Mouse (Mus musculus): Measurements from ENCODE around the gene Otud4. TPM values are rescaled to one million over a fixed set of nuclear protein-coding genes. Genes with fewer than 3 reads are reported as not detected.
A peak's percentile ranks its signal among the peaks of the same experiment; 100 is the strongest.
"Not testable (repeated sequence)": the region's sequence is repeated elsewhere in the genome, so short reads cannot be mapped to it uniquely, and the experiment has no call there.

Otud4 gene
- polyA plus RNA-seq, 1 experiment from 2014 or later = 8.0 TPM

DNA sequence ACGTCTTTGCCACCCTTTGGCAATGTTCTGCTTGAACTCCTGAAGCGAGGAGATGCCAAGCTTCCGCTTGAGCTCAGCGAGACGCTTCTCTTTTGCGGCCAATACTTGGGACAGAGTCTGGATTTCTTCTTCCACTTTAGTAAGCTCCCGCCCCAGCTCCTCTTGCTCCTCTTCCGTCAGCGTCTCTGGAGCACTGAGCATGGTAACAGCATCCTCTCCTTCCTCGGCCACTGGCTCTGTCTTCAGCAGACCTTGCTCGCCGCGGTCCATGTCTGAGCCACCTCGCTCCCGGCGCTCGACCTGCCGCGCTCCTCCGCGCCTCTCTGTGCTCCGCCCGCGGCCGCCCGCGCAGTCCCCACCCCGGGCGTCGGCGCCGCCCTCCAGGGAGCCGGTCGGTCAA is 41.1 kb downstream of the Otud4 start:
- Histone ChIP-seq H3K36me3 (ENCODE audit: insufficient read depth, low read length) (peaks cover 13% of the 10 kb centered on the region; the same call in 1 of the 2 replicates), H3K27me3 (replicated peaks; ENCODE audit: insufficient read depth, low read length) (no peaks in the 10 kb centered on the region), H3K4me3 (ENCODE audit: low read depth, low read length) (peak overlapping the region; percentile 45), H3K4me1 (ENCODE audit: insufficient read depth, low read depth, low read length) (no peaks in the 10 kb centered on the region), H3K9ac (replicated peaks; ENCODE audit: low read depth) (no peak overlapping the region), H3K4me2 (replicated peaks; ENCODE audit: low read depth, low read length) (peak overlapping the region; percentile 65), H3K27ac (ENCODE audit: low read length) (no peak overlapping the region), H3K9me3 (ENCODE audit: low read length) (no peaks in the 10 kb centered on the region)
- no peak for TF ChIP-seq CTCF (IDR thresholded peaks at IDR 0.05)
- peak; percentile 8 for DNase-seq (ENCODE audit: low spot score)
- WGBS = 3% methylated on average over 34 of the region's 34 CpGs
- peak; percentile 64 for ATAC-seq

DNA sequence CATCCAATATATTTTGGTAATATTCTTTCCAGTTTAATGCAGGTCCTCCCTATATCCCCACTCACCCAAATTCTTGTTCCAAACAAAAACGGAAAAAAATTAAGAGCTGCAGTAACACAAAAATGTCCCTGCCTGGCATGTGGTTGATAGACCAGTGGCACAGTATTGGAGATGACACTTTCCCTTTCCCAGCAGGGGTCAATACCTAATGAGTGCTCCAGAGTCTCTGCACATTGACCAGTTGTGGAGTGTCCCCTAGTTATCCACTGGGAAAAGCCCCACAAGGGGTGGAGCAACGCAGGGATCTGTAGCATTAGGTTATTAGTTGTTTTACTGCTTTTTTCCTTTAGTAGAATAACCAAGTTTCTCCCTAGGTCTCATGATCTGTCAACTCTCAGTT is 41.5 kb downstream of the Otud4 start:
- TF ChIP-seq EP300 (IDR thresholded peaks at IDR 0.05) (no peak), CTCF (IDR thresholded peaks at IDR 0.05) (no peak)
- 29% methylated on average over 2 of the region's 2 CpGs for WGBS
- peak overlapping the region; percentile 65 for H3K4me2 ChIP-seq (replicated peaks; ENCODE audit: low read depth, low read length)
- peak overlapping the region; percentile 45 for H3K4me3 ChIP-seq (ENCODE audit: low read depth, low read length)
- H3K27me3 ChIP-seq (replicated peaks; ENCODE audit: insufficient read depth, low read length) = no peaks in the 10 kb centered on the region
- H3K9ac ChIP-seq (replicated peaks; ENCODE audit: low read depth) = no peak overlapping the region
- no peaks in the 10 kb centered on the region for H3K9me3 ChIP-seq (ENCODE audit: low read length)
- H3K4me1 ChIP-seq (ENCODE audit: insufficient read depth, low read depth, low read length) = no peaks in the 10 kb centered on the region
- no peak for DNase-seq (ENCODE audit: low spot score)
- no peak overlapping the region for H3K27ac ChIP-seq (ENCODE audit: low read length)
- ATAC-seq = no peak
- H3K36me3 ChIP-seq (ENCODE audit: insufficient read depth, low read length) = peaks cover 16% of the 10 kb centered on the region; the same call in 1 of the 2 replicates

DNA sequence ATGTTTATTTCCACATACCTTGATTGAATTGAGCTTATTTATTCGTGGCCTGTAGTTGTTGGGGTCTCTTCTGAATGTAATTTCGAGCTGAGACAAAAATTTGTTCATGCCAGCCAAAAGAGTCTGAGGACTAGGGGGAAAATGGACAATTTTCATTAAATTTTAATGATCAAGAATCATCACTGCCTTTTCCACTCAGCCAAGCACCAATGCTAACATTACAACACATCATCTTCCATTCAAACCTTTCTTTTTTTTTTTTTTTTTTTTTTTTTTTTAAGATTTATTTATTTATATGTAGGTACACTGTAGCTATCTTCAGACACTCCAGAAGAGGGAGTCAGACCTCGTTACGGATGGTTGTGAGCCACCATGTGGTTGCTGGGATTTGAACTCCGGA is 46.5 kb downstream of the Otud4 start:
- H3K4me2 ChIP-seq (replicated peaks; ENCODE audit: low read depth, low read length); DNase-seq (ENCODE audit: low spot score); ATAC-seq; H3K4me3 ChIP-seq (ENCODE audit: low read depth, low read length); H3K27me3 ChIP-seq (replicated peaks; ENCODE audit: insufficient read depth, low read length); H3K27ac ChIP-seq (ENCODE audit: low read length); H3K4me1 ChIP-seq (ENCODE audit: insufficient read depth, low read depth, low read length); H3K9me3 ChIP-seq (ENCODE audit: low read length); H3K9ac ChIP-seq (replicated peaks; ENCODE audit: low read depth): not testable (repeated sequence)
- peaks cover 32% of the 10 kb centered on the region; the same call in 1 of the 2 replicates for H3K36me3 ChIP-seq (ENCODE audit: insufficient read depth, low read length)
- WGBS = 95% methylated on average over 3 of the region's 5 CpGs

DNA sequence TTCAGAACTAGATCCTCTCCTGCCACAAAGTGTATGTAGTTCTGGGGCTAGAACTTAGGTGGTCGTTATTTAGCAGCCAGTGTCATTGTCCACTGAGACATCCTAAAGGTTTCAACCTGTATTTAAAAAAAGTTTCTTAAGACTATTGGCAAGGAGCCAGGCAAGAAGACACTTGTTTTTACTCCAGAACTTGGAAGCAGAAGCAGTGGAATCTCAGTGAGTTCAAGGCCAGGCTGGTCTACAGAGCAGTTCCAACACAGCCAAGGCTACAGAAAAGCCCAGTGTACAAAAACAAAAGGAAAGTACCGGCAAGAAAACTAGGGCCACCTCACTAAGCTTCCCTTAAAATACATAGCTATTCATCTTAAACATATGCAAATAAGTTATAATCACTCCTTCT is 53.1 kb downstream of the Otud4 start:
- H3K4me3 ChIP-seq (ENCODE audit: low read depth, low read length) = no peak overlapping the region
- no peaks in the 10 kb centered on the region for H3K9me3 ChIP-seq (ENCODE audit: low read length)
- no peaks in the 10 kb centered on the region for H3K4me1 ChIP-seq (ENCODE audit: insufficient read depth, low read depth, low read length)
- H3K4me2 ChIP-seq (replicated peaks; ENCODE audit: low read depth, low read length) = no peak overlapping the region
- 82% methylated on average over 2 of the region's 2 CpGs for WGBS
- ATAC-seq (no peak), DNase-seq (ENCODE audit: low spot score) (no peak)
- H3K36me3 ChIP-seq (ENCODE audit: insufficient read depth, low read length) = peaks cover 20% of the 10 kb centered on the region; the same call in 1 of the 2 replicates
- no peaks in the 10 kb centered on the region for H3K27me3 ChIP-seq (replicated peaks; ENCODE audit: insufficient read depth, low read length)
- no peak overlapping the region for H3K27ac ChIP-seq (ENCODE audit: low read length)
- TF ChIP-seq CTCF (IDR thresholded peaks at IDR 0.05) = no peak
- no peak for TF ChIP-seq EP300 (IDR thresholded peaks at IDR 0.05)
- no peak overlapping the region for H3K9ac ChIP-seq (replicated peaks; ENCODE audit: low read depth)

DNA sequence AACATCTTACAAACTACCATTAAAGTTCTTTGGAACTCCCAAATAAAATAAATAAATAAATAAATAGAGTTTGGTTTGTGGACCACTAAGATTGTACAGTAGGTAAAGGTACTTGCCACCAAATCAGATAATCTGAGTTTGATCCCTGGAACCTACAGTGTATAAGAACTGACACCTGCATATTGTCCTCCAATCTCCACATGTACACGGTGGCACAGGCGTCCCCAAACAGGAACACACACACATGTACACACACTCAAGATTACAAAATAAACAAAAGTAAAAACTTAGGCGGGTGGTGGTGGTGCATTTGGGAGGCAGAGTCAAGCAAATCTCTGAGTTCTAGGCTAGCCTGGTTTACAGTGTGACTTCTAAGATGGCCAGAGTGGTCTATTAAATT is 67.3 kb downstream of the Otud4 start:
- 84% methylated on average over 3 of the region's 3 CpGs for WGBS
- TF ChIP-seq CTCF (IDR thresholded peaks at IDR 0.05) (no peak), EP300 (IDR thresholded peaks at IDR 0.05) (no peak)
- H3K9me3 ChIP-seq (ENCODE audit: low read length) = no peaks in the 10 kb centered on the region
- no peak overlapping the region for H3K27ac ChIP-seq (ENCODE audit: low read length)
- no peak for ATAC-seq
- peaks cover 22% of the 10 kb centered on the region for H3K36me3 ChIP-seq (ENCODE audit: insufficient read depth, low read length)
- H3K4me1 ChIP-seq (ENCODE audit: insufficient read depth, low read depth, low read length) = no peaks in the 10 kb centered on the region
- H3K27me3 ChIP-seq (replicated peaks; ENCODE audit: insufficient read depth, low read length) = no peaks in the 10 kb centered on the region
- no peak overlapping the region for H3K9ac ChIP-seq (replicated peaks; ENCODE audit: low read depth)
- H3K4me3 ChIP-seq (ENCODE audit: low read depth, low read length) = no peak overlapping the region
- DNase-seq (ENCODE audit: low spot score) = no peak
- H3K4me2 ChIP-seq (replicated peaks; ENCODE audit: low read depth, low read length) = no peak overlapping the region

DNA sequence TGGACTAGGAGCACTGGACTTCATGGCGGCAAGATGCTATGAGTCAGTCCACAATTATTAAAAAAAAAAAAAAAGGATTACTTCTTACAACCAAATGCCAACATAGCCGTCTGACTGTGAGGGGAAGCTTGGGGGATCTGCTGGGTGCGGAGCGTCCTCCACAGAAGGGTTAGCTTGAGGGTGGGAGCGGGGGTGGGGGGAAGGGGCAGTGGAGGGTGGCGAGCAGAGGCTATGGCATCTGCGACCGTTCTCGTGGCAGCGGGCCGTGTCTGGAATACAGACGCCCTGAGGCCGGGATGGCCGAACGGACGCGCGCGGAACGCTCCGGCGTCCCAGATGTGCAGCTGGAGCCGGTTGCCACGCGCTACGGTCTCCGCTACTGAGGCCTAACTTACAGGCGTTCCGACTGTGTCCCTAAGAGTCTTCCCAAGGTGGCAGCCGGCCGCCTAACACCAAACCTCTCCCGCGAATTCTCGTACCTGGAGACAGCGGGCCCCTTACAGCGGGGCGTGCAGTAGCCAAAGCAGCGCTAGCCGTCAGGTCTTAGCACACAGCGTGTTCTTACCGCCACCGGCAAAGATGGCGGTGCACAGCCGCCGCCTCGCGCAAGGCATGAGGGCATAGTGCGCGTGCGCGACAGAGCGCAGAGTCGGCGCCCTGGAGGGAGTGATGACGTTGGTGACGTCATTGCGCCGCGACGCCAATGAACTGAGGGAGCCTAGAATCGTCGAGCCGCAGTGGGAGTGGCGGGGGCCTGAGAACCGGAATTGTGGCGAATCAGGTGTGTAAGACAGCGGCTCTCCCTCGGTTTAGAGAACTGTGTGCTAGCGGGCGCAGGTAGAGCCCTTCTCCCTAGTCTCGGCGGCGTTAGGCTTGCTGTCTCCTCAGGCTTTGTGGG is 71.9 kb downstream of the Otud4 start, which contains the start of the genes Abce1 and Anapc10:
Abce1 (minus strand) TSS at position 677 of the 898 bp plus-strand sequence.
Anapc10 (plus strand) TSS at position 757 of the 898 bp plus-strand sequence.
- H3K4me3 ChIP-seq (ENCODE audit: low read depth, low read length) = peak within 1 kb of the TSS; percentile 87
- 0% methylated on average over 55 of the region's 73 CpGs for WGBS
- no peaks in the 10 kb centered on the region for H3K9me3 ChIP-seq (ENCODE audit: low read length)
- H3K27me3 ChIP-seq (replicated peaks; ENCODE audit: insufficient read depth, low read length) = no peaks in the 10 kb centered on the region
- ATAC-seq = peak; percentile 99
- peaks cover 6% of the 10 kb centered on the region for H3K36me3 ChIP-seq (ENCODE audit: insufficient read depth, low read length)
- H3K27ac ChIP-seq (ENCODE audit: low read length) = peak within 1 kb of the TSS; percentile 87
- TF ChIP-seq EP300 (IDR thresholded peaks at IDR 0.05) (no peak), CTCF (IDR thresholded peaks at IDR 0.05) (no peak)
- peak within 1 kb of the TSS; percentile 76 for H3K4me2 ChIP-seq (replicated peaks; ENCODE audit: low read depth, low read length)
- no peaks in the 10 kb centered on the region for H3K4me1 ChIP-seq (ENCODE audit: insufficient read depth, low read depth, low read length)
- H3K9ac ChIP-seq (replicated peaks; ENCODE audit: low read depth) = peak within 1 kb of the TSS; percentile 80
- peak; percentile 99 for DNase-seq (ENCODE audit: low spot score)
